Mouse (Mus musculus): ENCODE results near the gene Pld3. TPM values are rescaled to one million over a fixed set of nuclear protein-coding genes. Genes with fewer than 3 reads are reported as not detected.

Pld3 gene
- polyA plus RNA-seq, 1 experiment from 2014 or later: 78.7 TPM

DNA sequence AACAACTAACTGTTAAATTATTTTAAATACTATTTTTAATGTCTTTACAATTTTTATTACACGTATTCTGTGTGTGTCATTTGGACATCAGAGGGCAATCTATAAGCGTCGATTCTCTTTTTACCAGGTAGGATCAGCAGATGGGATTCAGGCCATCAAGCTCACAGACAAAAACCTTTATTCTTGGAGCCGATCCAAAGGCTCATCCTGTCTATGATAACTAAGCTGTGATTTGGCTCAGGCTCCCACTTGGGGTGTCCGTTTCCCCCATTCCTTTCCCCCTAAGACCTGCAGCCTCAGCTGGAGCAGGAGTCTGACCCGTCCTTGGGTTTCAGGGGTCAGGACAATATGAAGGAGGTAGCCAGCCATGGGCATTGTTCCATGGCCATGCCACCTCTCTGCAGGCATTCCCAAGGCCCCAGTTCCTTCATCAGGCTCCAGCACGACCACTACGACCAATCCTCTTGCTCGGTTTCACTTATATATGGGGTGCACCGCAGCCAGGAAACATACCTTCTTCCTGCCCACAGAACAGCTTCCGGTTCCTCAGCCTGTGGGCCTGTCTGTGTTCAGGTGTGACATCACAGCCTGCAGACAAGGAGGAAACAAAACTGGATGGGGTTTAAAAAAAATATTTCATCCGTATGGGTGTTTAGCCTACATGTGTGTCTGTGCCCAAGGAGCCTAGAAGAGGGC lies 8.2 kb downstream of the Pld3 start:
- no peak for ATAC-seq (ENCODE audit: insufficient number of reproducible peaks, insufficient read depth, low FRiP score, low read depth)
- whole genome bisulfite sequencing: 82% methylated on average over 12 of the region's 12 CpGs
- no peak overlapping the region for H3K4me3 ChIP-seq (ENCODE audit: low read depth, low read length)
- no peaks in the 10 kb centered on the region for H3K36me3 ChIP-seq (ENCODE audit: control insufficient read depth, insufficient read depth, low read length)
- H3K27me3 ChIP-seq (ENCODE audit: control insufficient read depth, insufficient read depth, low read length): no peaks in the 10 kb centered on the region
- no peak overlapping the region for H3K27ac ChIP-seq (ENCODE audit: low read length)
- no peak overlapping the region for H3K4me2 ChIP-seq (replicated peaks; ENCODE audit: low read depth, low read length)
- peaks cover 5% of the 10 kb centered on the region; the same call in 1 of the 2 replicates for H3K4me1 ChIP-seq (ENCODE audit: control insufficient read depth, insufficient read depth, low read length)
- no peak overlapping the region for H3K9ac ChIP-seq (replicated peaks; ENCODE audit: low read depth, low read length)
- H3K9me3 ChIP-seq (ENCODE audit: control insufficient read depth, low read depth, low read length): no peaks in the 10 kb centered on the region

GRCm38 (mm10) chr7:27543851-27544250 lies 9.2 kb downstream of the Pld3 start:
- WGBS: 76% methylated on average over 4 of the region's 4 CpGs
- Histone ChIP-seq H3K27ac (ENCODE audit: low read length) (peak overlapping the region; percentile 35; the same call in 1 of the 2 replicates), H3K9ac (replicated peaks; ENCODE audit: low read depth, low read length) (no peak overlapping the region), H3K4me3 (ENCODE audit: low read depth, low read length) (no peak overlapping the region), H3K27me3 (ENCODE audit: control insufficient read depth, insufficient read depth, low read length) (no peaks in the 10 kb centered on the region), H3K4me2 (replicated peaks; ENCODE audit: low read depth, low read length) (no peak overlapping the region), H3K4me1 (ENCODE audit: control insufficient read depth, insufficient read depth, low read length) (peaks cover 5% of the 10 kb centered on the region; the same call in 1 of the 2 replicates), H3K36me3 (ENCODE audit: control insufficient read depth, insufficient read depth, low read length) (peaks cover 4% of the 10 kb centered on the region; the same call in 1 of the 2 replicates), H3K9me3 (ENCODE audit: control insufficient read depth, low read depth, low read length) (no peaks in the 10 kb centered on the region)
- ATAC-seq (ENCODE audit: insufficient number of reproducible peaks, insufficient read depth, low FRiP score, low read depth): no peak

DNA sequence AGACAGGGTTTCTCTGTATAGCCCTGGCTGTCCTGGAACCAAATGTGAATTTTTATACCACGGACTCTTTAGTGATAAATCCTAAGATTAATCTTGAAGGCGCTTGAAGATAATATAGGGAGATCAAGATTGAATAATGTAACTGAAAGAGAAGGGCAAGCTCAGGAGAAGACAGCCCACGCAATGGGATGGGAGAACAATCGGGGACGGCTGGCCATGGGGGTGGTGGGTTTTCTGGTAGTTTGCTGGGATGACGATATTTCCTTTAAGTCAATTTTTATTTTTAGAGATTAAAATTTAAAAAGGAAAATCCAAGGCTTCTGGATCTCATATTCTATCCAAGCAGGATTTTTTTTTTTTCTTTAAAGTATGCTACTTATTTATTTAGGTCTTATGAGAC lies 10.0 kb downstream of the Pld3 start:
- H3K9me3 ChIP-seq (ENCODE audit: control insufficient read depth, low read depth, low read length): no peaks in the 10 kb centered on the region
- WGBS: 25% methylated on average over 6 of the region's 6 CpGs
- no peak overlapping the region for H3K9ac ChIP-seq (replicated peaks; ENCODE audit: low read depth, low read length)
- H3K4me3 ChIP-seq (ENCODE audit: low read depth, low read length): peak overlapping the region; percentile 43
- H3K4me1 ChIP-seq (ENCODE audit: control insufficient read depth, insufficient read depth, low read length): peaks cover 5% of the 10 kb centered on the region; the same call in 1 of the 2 replicates
- peak overlapping the region; percentile 82 for H3K4me2 ChIP-seq (replicated peaks; ENCODE audit: low read depth, low read length)
- H3K36me3 ChIP-seq (ENCODE audit: control insufficient read depth, insufficient read depth, low read length): peaks cover 4% of the 10 kb centered on the region; the same call in 1 of the 2 replicates
- peak overlapping the region; percentile 39; the same call in 1 of the 2 replicates for H3K27ac ChIP-seq (ENCODE audit: low read length)
- H3K27me3 ChIP-seq (ENCODE audit: control insufficient read depth, insufficient read depth, low read length): no peaks in the 10 kb centered on the region
- peak; percentile 5; the same call in 1 of the 2 replicates for ATAC-seq (ENCODE audit: insufficient number of reproducible peaks, insufficient read depth, low FRiP score, low read depth)

DNA sequence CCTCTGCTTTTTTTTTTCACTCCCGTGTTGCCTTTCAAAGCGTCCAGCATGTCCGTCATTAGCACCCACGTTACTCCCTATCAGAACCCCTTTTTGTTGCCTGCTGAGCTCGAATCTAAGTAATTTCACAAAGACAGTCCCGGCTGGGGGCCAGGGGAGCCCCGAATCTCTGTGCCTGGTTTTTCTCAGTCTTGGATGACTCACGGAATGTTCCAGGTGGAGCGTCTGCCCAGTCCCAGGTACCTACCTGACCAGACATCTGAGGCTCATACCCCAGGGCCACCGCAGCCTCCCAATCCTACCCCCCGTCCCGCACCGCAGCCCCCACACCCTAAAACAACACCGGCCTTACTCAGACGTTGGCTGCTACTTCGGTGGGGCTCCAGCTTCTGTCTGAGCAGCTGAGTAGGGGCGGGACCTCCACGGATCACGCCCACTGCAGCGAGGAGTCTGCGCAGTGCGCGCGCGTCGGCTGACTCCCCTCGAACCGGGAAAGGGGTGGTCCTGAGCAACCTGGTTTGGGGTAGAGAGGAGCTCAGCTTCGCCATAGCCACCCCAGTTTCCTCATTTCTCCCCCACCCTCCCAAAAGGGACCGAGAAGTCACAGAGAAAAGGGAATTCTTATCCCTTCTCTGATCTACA lies 10.5 kb downstream of the Pld3 start:
- Histone ChIP-seq H3K4me2 (replicated peaks; ENCODE audit: low read depth, low read length) (peak overlapping the region; percentile 82), H3K4me3 (ENCODE audit: low read depth, low read length) (peak overlapping the region; percentile 43), H3K36me3 (ENCODE audit: control insufficient read depth, insufficient read depth, low read length) (peaks cover 4% of the 10 kb centered on the region; the same call in 1 of the 2 replicates), H3K4me1 (ENCODE audit: control insufficient read depth, insufficient read depth, low read length) (peaks cover 5% of the 10 kb centered on the region; the same call in 1 of the 2 replicates), H3K27ac (ENCODE audit: low read length) (peak overlapping the region; percentile 39; the same call in 1 of the 2 replicates), H3K9me3 (ENCODE audit: control insufficient read depth, low read depth, low read length) (no peaks in the 10 kb centered on the region), H3K9ac (replicated peaks; ENCODE audit: low read depth, low read length) (peak overlapping the region; percentile 34), H3K27me3 (ENCODE audit: control insufficient read depth, insufficient read depth, low read length) (no peaks in the 10 kb centered on the region)
- 2% methylated on average over 30 of the region's 30 CpGs for WGBS
- peak; percentile 88 for ATAC-seq (ENCODE audit: insufficient number of reproducible peaks, insufficient read depth, low FRiP score, low read depth)

GRCm38 (mm10) chr7:27541922-27542321 lies 11.1 kb downstream of the Pld3 start:
- peak overlapping the region; percentile 43 for H3K4me3 ChIP-seq (ENCODE audit: low read depth, low read length)
- no peaks in the 10 kb centered on the region for H3K9me3 ChIP-seq (ENCODE audit: control insufficient read depth, low read depth, low read length)
- H3K4me2 ChIP-seq (replicated peaks; ENCODE audit: low read depth, low read length): peak overlapping the region; percentile 82
- no peak for ATAC-seq (ENCODE audit: insufficient number of reproducible peaks, insufficient read depth, low FRiP score, low read depth)
- no peak overlapping the region for H3K27ac ChIP-seq (ENCODE audit: low read length)
- peaks cover 4% of the 10 kb centered on the region; the same call in 1 of the 2 replicates for H3K36me3 ChIP-seq (ENCODE audit: control insufficient read depth, insufficient read depth, low read length)
- no peaks in the 10 kb centered on the region for H3K27me3 ChIP-seq (ENCODE audit: control insufficient read depth, insufficient read depth, low read length)
- peaks cover 5% of the 10 kb centered on the region; the same call in 1 of the 2 replicates for H3K4me1 ChIP-seq (ENCODE audit: control insufficient read depth, insufficient read depth, low read length)
- peak overlapping the region; percentile 34; the same call in 1 of the 2 replicates for H3K9ac ChIP-seq (replicated peaks; ENCODE audit: low read depth, low read length)
- WGBS: 53% methylated on average over 5 of the region's 5 CpGs

GRCm38 (mm10) chr7:27541431-27541830 lies 11.6 kb downstream of the Pld3 start:
- H3K9me3 ChIP-seq (ENCODE audit: control insufficient read depth, low read depth, low read length): no peaks in the 10 kb centered on the region
- 76% methylated on average over 16 of the region's 16 CpGs for WGBS
- H3K4me2 ChIP-seq (replicated peaks; ENCODE audit: low read depth, low read length): no peak overlapping the region
- H3K9ac ChIP-seq (replicated peaks; ENCODE audit: low read depth, low read length): no peak overlapping the region
- H3K4me1 ChIP-seq (ENCODE audit: control insufficient read depth, insufficient read depth, low read length): peaks cover 5% of the 10 kb centered on the region; the same call in 1 of the 2 replicates
- no peak overlapping the region for H3K4me3 ChIP-seq (ENCODE audit: low read depth, low read length)
- H3K27ac ChIP-seq (ENCODE audit: low read length): no peak overlapping the region
- H3K36me3 ChIP-seq (ENCODE audit: control insufficient read depth, insufficient read depth, low read length): peaks cover 6% of the 10 kb centered on the region; the same call in 1 of the 2 replicates
- ATAC-seq (ENCODE audit: insufficient number of reproducible peaks, insufficient read depth, low FRiP score, low read depth): no peak
- no peaks in the 10 kb centered on the region for H3K27me3 ChIP-seq (ENCODE audit: control insufficient read depth, insufficient read depth, low read length)

GRCm38 (mm10) chr7:27540935-27541334 lies 12.1 kb downstream of the Pld3 start:
- no peak overlapping the region for H3K4me2 ChIP-seq (replicated peaks; ENCODE audit: low read depth, low read length)
- peaks cover 5% of the 10 kb centered on the region; the same call in 1 of the 2 replicates for H3K4me1 ChIP-seq (ENCODE audit: control insufficient read depth, insufficient read depth, low read length)
- ATAC-seq (ENCODE audit: insufficient number of reproducible peaks, insufficient read depth, low FRiP score, low read depth): no peak
- 77% methylated on average over 6 of the region's 6 CpGs for WGBS
- H3K4me3 ChIP-seq (ENCODE audit: low read depth, low read length): no peak overlapping the region
- peaks cover 6% of the 10 kb centered on the region; the same call in 1 of the 2 replicates for H3K36me3 ChIP-seq (ENCODE audit: control insufficient read depth, insufficient read depth, low read length)
- no peak overlapping the region for H3K9ac ChIP-seq (replicated peaks; ENCODE audit: low read depth, low read length)
- no peaks in the 10 kb centered on the region for H3K9me3 ChIP-seq (ENCODE audit: control insufficient read depth, low read depth, low read length)
- H3K27ac ChIP-seq (ENCODE audit: low read length): no peak overlapping the region
- no peaks in the 10 kb centered on the region for H3K27me3 ChIP-seq (ENCODE audit: control insufficient read depth, insufficient read depth, low read length)

GRCm38 (mm10) chr7:27540521-27540920 lies 12.5 kb downstream of the Pld3 start:
- H3K9ac ChIP-seq (replicated peaks; ENCODE audit: low read depth, low read length): no peak overlapping the region
- H3K4me1 ChIP-seq (ENCODE audit: control insufficient read depth, insufficient read depth, low read length): peaks cover 5% of the 10 kb centered on the region; the same call in 1 of the 2 replicates
- no peaks in the 10 kb centered on the region for H3K9me3 ChIP-seq (ENCODE audit: control insufficient read depth, low read depth, low read length)
- no peak overlapping the region for H3K27ac ChIP-seq (ENCODE audit: low read length)
- no peak overlapping the region for H3K4me3 ChIP-seq (ENCODE audit: low read depth, low read length)
- no peak overlapping the region for H3K4me2 ChIP-seq (replicated peaks; ENCODE audit: low read depth, low read length)
- WGBS: 61% methylated on average over 2 of the region's 2 CpGs
- ATAC-seq (ENCODE audit: insufficient number of reproducible peaks, insufficient read depth, low FRiP score, low read depth): 0 out of 2 replicates have a peak, but pooled peaks have one; percentile 4
- H3K27me3 ChIP-seq (ENCODE audit: control insufficient read depth, insufficient read depth, low read length): no peaks in the 10 kb centered on the region
- peaks cover 6% of the 10 kb centered on the region; the same call in 1 of the 2 replicates for H3K36me3 ChIP-seq (ENCODE audit: control insufficient read depth, insufficient read depth, low read length)
